In genomic region chr5:122405537-122405936, GRCm38 (mm10) we compare ENCODE assay signal across 15 mouse cellular contexts.
"Had no signal": no experiment of that assay in that cellular context is flagged by ENCODE, and none has a peak within 500 bp of the region (broad histone marks: within the 10 kb centered on the region; RNA-seq: fewer than 3 reads in every experiment).

No protein-coding gene starts in this region.

- H3K4me3 ChIP-seq: liver, embryonic 13.5 days; midbrain, embryonic 13.5 days; midbrain, embryonic 15.5 days; neural tube, embryonic 12.5 days had no signal

- H3K9ac ChIP-seq: liver, embryonic 13.5 days; lung, embryonic 14.5 days; midbrain, embryonic 13.5 days; midbrain, embryonic 15.5 days; neural tube, embryonic 12.5 days had no signal

- H3K4me2 ChIP-seq: liver, embryonic 13.5 days; lung, embryonic 14.5 days; midbrain, embryonic 11.5 days; midbrain, embryonic 13.5 days; midbrain, embryonic 15.5 days; neural tube, embryonic 12.5 days had no signal

- H3K27me3 ChIP-seq: liver, embryonic 13.5 days; midbrain, embryonic 13.5 days; midbrain, embryonic 15.5 days; neural tube, embryonic 12.5 days had no signal

- H3K27ac ChIP-seq: liver, embryonic 13.5 days; midbrain, embryonic 13.5 days; midbrain, embryonic 15.5 days; neural tube, embryonic 12.5 days had no signal

- H3K9me3 ChIP-seq: liver, embryonic 13.5 days; midbrain, embryonic 15.5 days had no signal

- H3K4me1 ChIP-seq: liver, embryonic 13.5 days; midbrain, embryonic 15.5 days; neural tube, embryonic 12.5 days had no signal

- ATAC-seq: midbrain, embryonic 13.5 days; midbrain, embryonic 15.5 days had no signal

- DNase-seq: liver, embryonic 13.5 days; lung, adult 18-20 months; lung, embryonic 14.5 days; lung, postnatal 10 days; lung, postnatal 4 days; right cerebral cortex, postnatal 25 days; right cerebral cortex, postnatal 4 days; spleen, adult 18-20 months; thymus, adult 18-20 months; thymus, postnatal 14 days; thymus, postnatal 36 days had no signal
